ENCODE assay signal across 8 mouse cellular contexts in genomic region chr7:35585191-35586054, GRCm38 (mm10). TPM values are rescaled to one million over a fixed set of nuclear protein-coding genes. Genes with fewer than 3 reads are reported as not detected.
DNase-seq lines count a peak whose midpoint lies in the region; ATAC-seq and TF ChIP-seq lines count a peak whose summit lies in the region.

Rgs9bp (minus strand) TSS chr7:35585582.

- TF ChIP-seq CTCF in liver, postnatal 0 days (IDR thresholded peaks at IDR 0.05; ENCODE audit: low read depth): no peak

- peak; percentile 75 for DNase-seq in NIH3T3 (ENCODE audit: low read depth)
- DNase-seq in cerebellum, adult 8-10 months: peak; percentile 22
- DNase-seq in gastrocnemius, postnatal 10 days: peak; percentile 36
- peak; percentile 91 for DNase-seq in intestine, embryonic 14.5 days (ENCODE audit: low spot score)
- DNase-seq in liver, postnatal 0 days: peak; percentile 70
- DNase-seq in thymus, postnatal 14 days: peak; percentile 59
- no peak for DNase-seq in right cerebral cortex, postnatal 14 days

- WGBS in intestine, embryonic 14.5 days: 1% methylated on average over 45 of the region's 45 CpGs
- under 1% methylated on average over 41 of the region's 45 CpGs for WGBS in liver, postnatal 0 days (ENCODE audit: insufficient replicate concordance)
- WGBS in neural tube, embryonic 13.5 days: under 1% methylated on average over 45 of the region's 45 CpGs

- H3K4me1 ChIP-seq in intestine, embryonic 14.5 days (replicated peaks; ENCODE audit: control insufficient read depth, insufficient read depth, low read length): peaks cover 6% of the 10 kb centered on the region
- H3K4me1 ChIP-seq in liver, postnatal 0 days (ENCODE audit: insufficient read depth): peaks cover 32% of the 10 kb centered on the region
- H3K4me1 ChIP-seq in neural tube, embryonic 13.5 days (replicated peaks): peaks cover 34% of the 10 kb centered on the region

- TF ChIP-seq EP300 in liver, postnatal 0 days (IDR thresholded peaks at IDR 0.05; ENCODE audit: low read depth): no peak

- no peaks in the 10 kb centered on the region for H3K9me3 ChIP-seq in intestine, embryonic 14.5 days (ENCODE audit: control insufficient read depth, low read length)
- no peaks in the 10 kb centered on the region for H3K9me3 ChIP-seq in liver, postnatal 0 days (ENCODE audit: low read length)
- H3K9me3 ChIP-seq in neural tube, embryonic 13.5 days: no peaks in the 10 kb centered on the region

- no peaks in the 10 kb centered on the region for H3K36me3 ChIP-seq in intestine, embryonic 14.5 days (ENCODE audit: control insufficient read depth, insufficient read depth, low read length)
- no peaks in the 10 kb centered on the region for H3K36me3 ChIP-seq in liver, postnatal 0 days (replicated peaks; ENCODE audit: insufficient read depth, low read length)
- no peaks in the 10 kb centered on the region for H3K36me3 ChIP-seq in neural tube, embryonic 13.5 days

- peak within 1 kb of the TSS; percentile 76 for H3K9ac ChIP-seq in intestine, embryonic 14.5 days (ENCODE audit: low read length)
- H3K9ac ChIP-seq in liver, postnatal 0 days (replicated peaks): peak within 1 kb of the TSS; percentile 84
- H3K9ac ChIP-seq in neural tube, embryonic 13.5 days: peak within 1 kb of the TSS; percentile 76

- peak within 1 kb of the TSS; percentile 51 for H3K27ac ChIP-seq in intestine, embryonic 14.5 days (ENCODE audit: low read depth)
- H3K27ac ChIP-seq in liver, postnatal 0 days (ENCODE audit: low read depth): peak within 1 kb of the TSS; percentile 79
- H3K27ac ChIP-seq in neural tube, embryonic 13.5 days (replicated peaks): peak within 1 kb of the TSS; percentile 74

- peak within 1 kb of the TSS; percentile 94 for H3K4me3 ChIP-seq in intestine, embryonic 14.5 days (ENCODE audit: low read depth, low read length)
- peak within 1 kb of the TSS; percentile 88 for H3K4me3 ChIP-seq in liver, postnatal 0 days (ENCODE audit: low read depth, low read length)
- peak within 1 kb of the TSS; percentile 72 for H3K4me3 ChIP-seq in neural tube, embryonic 13.5 days

- peak; percentile 86 for ATAC-seq in intestine, embryonic 14.5 days (replicated peaks; ENCODE audit: low FRiP score, low TSS enrichment, low read depth)
- ATAC-seq in liver, postnatal 0 days: peak; percentile 33
- peak; percentile 68 for ATAC-seq in neural tube, embryonic 13.5 days (ENCODE audit: low read depth)

- H3K27me3 ChIP-seq in intestine, embryonic 14.5 days (replicated peaks; ENCODE audit: control insufficient read depth, insufficient read depth, low read length): peaks cover 22% of the 10 kb centered on the region
- H3K27me3 ChIP-seq in liver, postnatal 0 days (ENCODE audit: insufficient read depth, low read length): peaks cover 24% of the 10 kb centered on the region
- H3K27me3 ChIP-seq in neural tube, embryonic 13.5 days: peaks cover 44% of the 10 kb centered on the region

- H3K4me2 ChIP-seq in intestine, embryonic 14.5 days (ENCODE audit: low read length): peak within 1 kb of the TSS; percentile 100
- peak within 1 kb of the TSS; percentile 98 for H3K4me2 ChIP-seq in liver, postnatal 0 days (ENCODE audit: low read depth, low read length)
- H3K4me2 ChIP-seq in neural tube, embryonic 13.5 days: peak within 1 kb of the TSS; percentile 97

RNA-seq across cellular contexts. Expression of gene Rgs9bp, which starts in this region (rescaled TPM):
- under 1 TPM; 0.07 to 0.18 TPM for total RNA-seq in gastrocnemius, postnatal 10 days (2021)
- polyA plus RNA-seq in intestine, embryonic 14.5 days (2014; fragmentation: Nextera tagmentation; extraction: Ambion mirVana): 0.16 and 0.23 TPM in 2 replicates
- 0.02 TPM in 1 of 2 replicates, not detected in the other for polyA plus RNA-seq in liver, postnatal 0 days (2015; fragmentation: Nextera tagmentation; extraction: Ambion mirVana)
- 0.11 TPM in 2 replicates for polyA plus RNA-seq in neural tube, embryonic 13.5 days (2015; fragmentation: Nextera tagmentation; extraction: Ambion mirVana)

Comparison
In these comparisons a context has a peak if more than half of its experiments do, and no peak if none do; other contexts are left out.
1. Peak in DNase-seq in gastrocnemius, postnatal 10 days; RNA of the gene not detected or under 1 TPM.
2. Peak in DNase-seq, ATAC-seq, H3K4me3 ChIP-seq, H3K27ac ChIP-seq, H3K9ac ChIP-seq and H3K4me2 ChIP-seq in intestine, embryonic 14.5 days; RNA of the gene not detected or under 1 TPM.
3. Peak in DNase-seq, ATAC-seq, H3K4me3 ChIP-seq, H3K27ac ChIP-seq, H3K9ac ChIP-seq and H3K4me2 ChIP-seq in liver, postnatal 0 days; RNA of the gene not detected or under 1 TPM.
4. Peak in ATAC-seq, H3K4me3 ChIP-seq, H3K27ac ChIP-seq, H3K9ac ChIP-seq and H3K4me2 ChIP-seq in neural tube, embryonic 13.5 days; RNA of the gene not detected or under 1 TPM.
5. ATAC-seq: peak in every context shown above with its lines; median percentile 86 in intestine, embryonic 14.5 days; 68 in neural tube, embryonic 13.5 days; 33 in liver, postnatal 0 days.